Mouse (Mus musculus) thymus, adult 2 months (tissue): ENCODE data around the gene Cnga3.

Source experiments
- CTCF ChIP-seq: fragments of 200-500 bp; IDR thresholded peaks from 2 replicates; pipeline ENCODE4 v1.5.1; 2012; ENCODE audit warnings: mild to moderate bottlenecking, control low read depth, low read length, moderate library complexity, borderline replicate concordance; ENCODE audit not compliant: control insufficient read depth, poor library complexity, insufficient read depth; ENCODE audit errors: extremely low read depth
- POLR2A ChIP-seq: fragments of 200-500 bp; IDR thresholded peaks from 2 replicates; pipeline ENCODE4 v1.6.1; 2012; ENCODE audit warnings: mild to moderate bottlenecking, low read length, control low read depth, moderate library complexity; ENCODE audit not compliant: control insufficient read depth, poor library complexity, insufficient read depth; ENCODE audit errors: extremely low read depth

DNA sequence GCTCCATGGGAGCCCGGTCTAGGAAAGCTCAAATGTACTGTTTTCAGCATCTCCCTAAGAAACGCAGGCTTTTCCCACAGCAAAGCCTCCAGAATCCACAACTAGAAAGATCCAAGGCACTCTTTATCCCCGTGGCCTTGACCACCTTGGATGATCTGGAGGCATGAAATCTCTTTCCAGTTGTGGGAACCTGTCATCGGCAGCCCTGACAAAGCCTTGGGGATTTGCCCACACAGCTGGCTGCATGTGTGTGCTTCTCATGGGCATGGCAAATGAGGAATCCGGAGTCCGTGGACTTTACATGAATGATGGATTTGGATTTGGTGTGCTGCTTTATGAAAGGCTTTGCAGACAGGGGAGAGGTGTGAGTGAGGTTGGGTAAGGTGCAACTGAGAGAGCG lies 46.3 kb upstream of the Cnga3 start:
- TF ChIP-seq CTCF, result no peak
- no peak for TF ChIP-seq POLR2A
